Mouse (Mus musculus) lung, adult 2 months (tissue): Measurements from ENCODE around the gene Alg9.

Source experiments
- CTCF ChIP-seq: fragments of 200-500 bp; IDR thresholded peaks from 2 replicates; pipeline ENCODE4 v1.5.1; 2011; ENCODE audit warnings: mild to moderate bottlenecking, low read length, control low read depth; ENCODE audit not compliant: insufficient read depth
- POLR2A ChIP-seq: fragments of 200-500 bp; IDR thresholded peaks from 2 replicates; pipeline ENCODE4 v1.6.1; 2011; ENCODE audit warnings: low read depth, mild to moderate bottlenecking, control low read depth, low read length, borderline replicate concordance; ENCODE audit errors: extremely low read depth

GRCm38 (mm10) chr9:50855133-50855766 lies 80.4 kb downstream of the Alg9 start:
- TF ChIP-seq CTCF (no peak), POLR2A (no peak)
